Mouse (Mus musculus): ENCODE results near the gene Prkra.
"Not testable (repeated sequence)": the region's sequence is repeated elsewhere in the genome, so short reads cannot be mapped to it uniquely, and the experiment has no call there.

Prkra gene

GRCm38 (mm10) chr2:76654646-76655045 is 6.8 kb upstream of the Prkra start:
- DNase-seq: no peak

GRCm38 (mm10) chr2:76653070-76653469 is 5.3 kb upstream of the Prkra start:
- DNase-seq: no peak

- no peak for DNase-seq
Measured at GRCm38 (mm10) chr2:76648666-76649141, 889 bp upstream of the Prkra start.

GRCm38 (mm10) chr2:76647441-76647869 is 360 bp downstream of the Prkra start:
- DNase-seq: no peak

- DNase-seq: no peak
Measured at GRCm38 (mm10) chr2:76643801-76644200, 4.0 kb downstream of the Prkra start.

GRCm38 (mm10) chr2:76639637-76640036 is 8.2 kb downstream of the Prkra start:
- no peak for DNase-seq

GRCm38 (mm10) chr2:76631600-76631999 is 16.2 kb downstream of the Prkra start:
- DNase-seq: no peak

- DNase-seq: no peak
Measured at GRCm38 (mm10) chr2:76630293-76630692, 17.5 kb downstream of the Prkra start.

- DNase-seq: not testable (repeated sequence)
Measured at GRCm38 (mm10) chr2:76622316-76622715, 25.5 kb downstream of the Prkra start.

GRCm38 (mm10) chr2:76621724-76622123 is 26.1 kb downstream of the Prkra start:
- no peak for DNase-seq

- DNase-seq: no peak
Measured at GRCm38 (mm10) chr2:76620188-76620587, 27.6 kb downstream of the Prkra start.

GRCm38 (mm10) chr2:76618078-76618477 is 29.7 kb downstream of the Prkra start:
- DNase-seq: peak; percentile 19

GRCm38 (mm10) chr2:76611996-76612395 is 35.8 kb downstream of the Prkra start:
- no peak for DNase-seq

- DNase-seq: no peak
Measured at GRCm38 (mm10) chr2:76610326-76611104, 37.3 kb downstream of the Prkra start.

GRCm38 (mm10) chr2:76606704-76607103 is 41.1 kb downstream of the Prkra start:
- DNase-seq: no peak

- DNase-seq: no peak
Measured at GRCm38 (mm10) chr2:76602256-76602655, 45.6 kb downstream of the Prkra start.

GRCm38 (mm10) chr2:76599214-76599613 is 48.6 kb downstream of the Prkra start:
- peak; percentile 16 for DNase-seq

- DNase-seq: no peak
Measured at GRCm38 (mm10) chr2:76597521-76597920, 50.3 kb downstream of the Prkra start.

- DNase-seq: no peak
Measured at GRCm38 (mm10) chr2:76592401-76592924, 55.4 kb downstream of the Prkra start.

- no peak for DNase-seq
Measured at GRCm38 (mm10) chr2:76590221-76590620, 57.6 kb downstream of the Prkra start.

GRCm38 (mm10) chr2:76586906-76587305 is 60.9 kb downstream of the Prkra start:
- no peak for DNase-seq

GRCm38 (mm10) chr2:76585090-76585489 is 62.7 kb downstream of the Prkra start:
- no peak for DNase-seq
